Mouse (Mus musculus): ENCODE data around the gene Higd2a.

Higd2a gene

GRCm38 (mm10) chr13:54621155-54621932 lies 31.3 kb downstream of the Higd2a start, which contains the start of gene Faf2:
TSS of gene Faf2 (plus strand) at chr13:54621784.
- DNase-seq (ENCODE audit: low spot score), result peak; percentile 97

GRCm38 (mm10) chr13:54621960-54622521 lies 32.0 kb downstream of the Higd2a start:
- DNase-seq (ENCODE audit: low spot score), result peak; percentile 40

- DNase-seq (ENCODE audit: low spot score), result no peak
Observed at GRCm38 (mm10) chr13:54629128-54629527, 39.1 kb downstream of the Higd2a start.

GRCm38 (mm10) chr13:54632731-54633277 lies 42.8 kb downstream of the Higd2a start:
- DNase-seq (ENCODE audit: low spot score), result no peak

- no peak for DNase-seq (ENCODE audit: low spot score)
Observed at GRCm38 (mm10) chr13:54635011-54635410, 45.0 kb downstream of the Higd2a start.
